Mouse (Mus musculus) olfactory bulb, adult 2 months (tissue): ENCODE measurements around the gene Vmn2r55.

Experiments
- CTCF ChIP-seq: fragments of 200-500 bp; IDR thresholded peaks from 2 replicates; pipeline ENCODE4 v1.5.1; 2012; ENCODE audit warnings: low read depth, mild to moderate bottlenecking, low read length, moderate library complexity; ENCODE audit not compliant: insufficient read depth
- POLR2A ChIP-seq: fragments of 200-500 bp; IDR thresholded peaks from 2 replicates; pipeline ENCODE4 v1.6.1; 2012; ENCODE audit warnings: mild to moderate bottlenecking, low read depth, low read length, moderate library complexity; ENCODE audit not compliant: insufficient read depth

GRCm38 (mm10) chr7:12608688-12609087, 76.1 kb downstream of the Vmn2r55 start, which contains the start of gene Vmn2r53:
- TF ChIP-seq CTCF (no peak), POLR2A (no peak)
